Mouse (Mus musculus): Measurements from ENCODE around the gene Cenpl.

DNA sequence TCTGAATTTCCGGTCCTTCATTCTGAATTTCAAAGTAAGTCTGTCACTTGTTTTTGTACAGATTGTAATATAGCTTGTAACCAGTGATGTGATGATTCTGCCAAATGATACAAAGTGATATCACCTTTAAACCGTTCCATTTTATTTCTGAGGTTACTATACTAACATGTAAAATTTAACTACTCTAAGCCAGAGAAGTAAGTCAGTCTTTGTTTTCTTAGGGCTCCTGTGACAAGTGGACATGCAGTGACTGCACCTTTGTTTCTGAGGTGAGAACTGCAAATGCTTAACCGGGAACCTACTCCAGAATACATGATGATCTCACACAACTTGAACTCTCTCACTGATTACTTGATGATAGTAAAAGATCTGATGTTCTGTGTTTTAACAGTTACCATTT is 32.5 kb upstream of the Cenpl start:
- TF ChIP-seq POLR2A (IDR thresholded peaks at IDR 0.05; ENCODE audit: low read depth, low read length) = no peak
- no peak for TF ChIP-seq CTCF (IDR thresholded peaks at IDR 0.05; ENCODE audit: extremely low read depth, insufficient read length, insufficient replicate concordance, low read depth, low read length)
